Mouse (Mus musculus) adrenal gland (tissue): Measurements from ENCODE around the gene Sept9.

Experiments used
- intact Hi-C: fragments of 180-260 bp; cut with DNase I; formaldehyde crosslinking; loops from one replicate; pipeline ENCODE4 v1.15.1; 2025

Sept9 gene

GRCm38 (mm10) chr11:117263096-117263808 is 63.8 kb downstream of the Sept9 start:
- intact Hi-C loops = no loop called here

- intact Hi-C loops = loop anchor here (5.0 kb wide), 1 partner anchor 48 kb away; no protein-coding TSS in a partner anchor
These were observed 64.9 kb downstream of the Sept9 start for GRCm38 (mm10) chr11:117264162-117265021.

GRCm38 (mm10) chr11:117265270-117265980 is 66.0 kb downstream of the Sept9 start:
- intact Hi-C loops = loop anchor here (5.0 kb wide), 1 partner anchor 47 kb away; no protein-coding TSS in a partner anchor

- intact Hi-C loops = loop anchor here (5.0 kb wide), 1 partner anchor 46 kb away; no protein-coding TSS in a partner anchor
These were observed 66.8 kb downstream of the Sept9 start for GRCm38 (mm10) chr11:117265981-117266905.

GRCm38 (mm10) chr11:117266906-117267721 is 67.7 kb downstream of the Sept9 start:
- intact Hi-C loops = loop anchor here (5.0 kb wide), 1 partner anchor 45 kb away; no protein-coding TSS in a partner anchor

GRCm38 (mm10) chr11:117267828-117268227 is 68.4 kb downstream of the Sept9 start:
- intact Hi-C loops = loop anchor here (5.0 kb wide), 1 partner anchor 44 kb away; no protein-coding TSS in a partner anchor

GRCm38 (mm10) chr11:117268304-117268956 is 69.0 kb downstream of the Sept9 start:
- intact Hi-C loops = loop anchor here (5.0 kb wide), 1 partner anchor 44 kb away; no protein-coding TSS in a partner anchor

GRCm38 (mm10) chr11:117269053-117269702 is 69.7 kb downstream of the Sept9 start:
- intact Hi-C loops = loop anchor here (5.0 kb wide), 1 partner anchor 43 kb away; no protein-coding TSS in a partner anchor

GRCm38 (mm10) chr11:117269946-117270345 is 70.5 kb downstream of the Sept9 start:
- intact Hi-C loops = loop anchor here (5.0 kb wide), 1 partner anchor 42 kb away; no protein-coding TSS in a partner anchor

GRCm38 (mm10) chr11:117274973-117275372 is 75.5 kb downstream of the Sept9 start:
- intact Hi-C loops = no loop called here

GRCm38 (mm10) chr11:117275999-117276398 is 76.5 kb downstream of the Sept9 start:
- intact Hi-C loops = no loop called here

- intact Hi-C loops = no loop called here
These were observed 77.5 kb downstream of the Sept9 start for GRCm38 (mm10) chr11:117276946-117277345.

- intact Hi-C loops = no loop called here
These were observed 78.7 kb downstream of the Sept9 start for GRCm38 (mm10) chr11:117278113-117278512.

- intact Hi-C loops = no loop called here
These were observed 79.1 kb downstream of the Sept9 start for GRCm38 (mm10) chr11:117278514-117278913.

- intact Hi-C loops = no loop called here
These were observed 80.5 kb downstream of the Sept9 start for GRCm38 (mm10) chr11:117279993-117280392.

- intact Hi-C loops = no loop called here
These were observed 83.8 kb downstream of the Sept9 start for GRCm38 (mm10) chr11:117283048-117283888.

- intact Hi-C loops = no loop called here
These were observed 84.5 kb downstream of the Sept9 start for GRCm38 (mm10) chr11:117283889-117284450.
